Mouse (Mus musculus) adrenal gland, postnatal 14 days (tissue): Measurements from ENCODE around the gene Smpd3. TPM values are rescaled to one million over a fixed set of nuclear protein-coding genes. Genes with fewer than 3 reads are reported as not detected.
"Not testable (repeated sequence)": the region's sequence is repeated elsewhere in the genome, so short reads cannot be mapped to it uniquely, and the experiment has no call there.

Experiments used
- DNase-seq: peaks from one replicate; pipeline ENCODE4 v3.0.0; 2021; ENCODE audit warnings: mixed read lengths
- total RNA-seq: library from RNA; stranded (reverse); gene quantifications from 2 replicates; pipeline ENCODE4 v1.2.3, GENCODE M21; 2021

Gene Smpd3
- total RNA-seq, 1 experiment from 2014 or later, result 10.2 TPM

DNA sequence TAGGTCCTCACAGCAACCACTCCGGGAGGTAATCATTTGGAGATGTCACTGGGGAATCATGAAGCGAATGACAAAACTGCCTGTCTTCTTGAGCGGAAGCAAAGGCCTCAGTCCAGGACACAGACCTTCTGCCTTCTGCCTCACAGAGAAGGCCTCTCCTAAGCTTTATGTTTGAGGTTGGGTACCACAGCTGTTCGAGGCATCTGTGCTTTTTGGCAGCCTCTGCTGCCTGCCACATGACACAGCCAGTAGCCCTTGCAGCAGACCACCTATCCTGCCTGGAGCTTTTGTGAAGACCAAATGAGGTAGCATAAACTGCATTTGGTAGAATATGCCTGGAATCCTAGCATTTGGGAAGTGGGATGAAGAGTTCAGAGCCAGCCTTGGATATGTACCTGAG, 11.2 kb downstream of the Smpd3 start:
- no peak for DNase-seq

- DNase-seq, result no peak
These were observed 16.4 kb downstream of the Smpd3 start for GRCm38 (mm10) chr8:106321434-106321833.

- DNase-seq, result no peak
These were observed 17.8 kb downstream of the Smpd3 start for GRCm38 (mm10) chr8:106320002-106320401.

DNA sequence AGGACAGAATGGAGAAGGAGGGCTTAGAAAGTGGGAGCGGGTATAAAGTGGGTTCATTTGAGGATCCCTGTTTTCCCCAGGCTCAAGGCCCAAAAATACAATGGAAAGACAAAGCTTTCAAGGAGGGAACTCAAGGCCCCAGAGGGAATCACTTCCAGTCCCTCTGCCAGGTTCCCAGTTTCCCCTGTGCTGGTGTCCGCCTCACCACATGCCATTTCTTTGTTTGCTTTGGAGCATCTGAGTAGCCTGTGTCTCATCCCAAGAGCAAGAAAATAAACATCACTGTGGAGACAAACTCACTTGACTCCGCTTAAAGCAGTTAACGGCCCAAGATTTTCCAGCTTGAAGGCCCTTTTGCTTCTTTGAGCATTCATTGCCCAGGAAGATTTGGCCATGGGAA, 20.7 kb downstream of the Smpd3 start:
- DNase-seq, result no peak

- DNase-seq, result no peak
These were observed 21.3 kb downstream of the Smpd3 start for GRCm38 (mm10) chr8:106316506-106316905.

DNA sequence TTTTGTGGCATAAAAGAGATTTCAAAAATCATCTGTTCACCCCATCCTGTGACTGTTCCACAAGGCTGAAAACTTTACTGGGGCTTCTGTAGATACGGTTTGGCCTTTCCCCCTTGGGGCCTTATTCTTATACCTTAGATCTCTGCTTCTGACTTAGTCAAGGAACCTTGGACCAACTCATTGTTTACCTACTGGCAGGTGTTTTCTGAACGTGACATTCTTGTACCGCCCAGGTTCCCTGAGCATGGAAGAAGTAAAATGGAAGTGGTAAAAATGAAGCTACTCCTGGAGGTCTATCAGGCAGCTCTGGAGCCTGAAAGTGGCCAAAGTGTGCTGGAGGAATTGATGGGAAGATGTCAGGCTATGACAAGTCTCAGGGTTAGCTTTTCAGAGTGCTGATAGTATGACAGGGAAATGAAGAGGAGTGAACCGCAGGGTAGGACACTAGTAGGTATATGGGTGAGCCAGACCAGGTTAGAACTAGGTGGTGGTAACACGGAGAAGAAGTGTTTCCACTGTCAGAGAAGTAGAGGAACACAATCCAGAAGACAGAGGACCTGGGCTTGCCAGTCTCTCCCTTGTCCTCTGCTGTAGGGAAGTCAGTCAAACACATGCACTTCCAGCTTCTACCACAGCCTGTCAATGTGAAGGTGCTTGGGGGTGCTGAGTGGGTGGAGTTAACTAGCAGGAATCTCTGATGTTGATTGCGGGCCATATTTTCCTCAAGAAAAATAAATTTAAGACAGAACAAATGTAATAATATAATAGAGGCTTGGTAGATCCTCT, 22.2 kb downstream of the Smpd3 start:
- DNase-seq, result no peak

DNA sequence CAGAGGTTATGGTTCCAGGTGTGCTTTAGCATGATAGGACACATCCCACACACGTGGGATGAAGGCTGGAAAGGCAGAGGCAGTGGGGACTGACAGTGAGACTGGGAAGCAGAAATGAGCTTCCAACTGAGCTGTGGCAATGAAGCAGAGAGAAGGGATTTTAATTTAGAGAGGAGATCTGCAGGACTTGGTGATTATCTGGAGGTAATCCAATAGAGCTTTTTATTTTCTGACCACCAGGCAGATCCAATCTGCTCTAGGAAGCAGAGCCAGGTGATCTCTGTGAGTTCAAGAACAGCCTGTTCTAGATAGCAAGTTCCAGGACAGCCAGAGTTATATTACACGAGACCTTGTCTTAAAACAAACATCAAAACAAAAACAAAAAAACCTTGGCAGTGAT, 24.0 kb downstream of the Smpd3 start:
- no peak for DNase-seq

DNA sequence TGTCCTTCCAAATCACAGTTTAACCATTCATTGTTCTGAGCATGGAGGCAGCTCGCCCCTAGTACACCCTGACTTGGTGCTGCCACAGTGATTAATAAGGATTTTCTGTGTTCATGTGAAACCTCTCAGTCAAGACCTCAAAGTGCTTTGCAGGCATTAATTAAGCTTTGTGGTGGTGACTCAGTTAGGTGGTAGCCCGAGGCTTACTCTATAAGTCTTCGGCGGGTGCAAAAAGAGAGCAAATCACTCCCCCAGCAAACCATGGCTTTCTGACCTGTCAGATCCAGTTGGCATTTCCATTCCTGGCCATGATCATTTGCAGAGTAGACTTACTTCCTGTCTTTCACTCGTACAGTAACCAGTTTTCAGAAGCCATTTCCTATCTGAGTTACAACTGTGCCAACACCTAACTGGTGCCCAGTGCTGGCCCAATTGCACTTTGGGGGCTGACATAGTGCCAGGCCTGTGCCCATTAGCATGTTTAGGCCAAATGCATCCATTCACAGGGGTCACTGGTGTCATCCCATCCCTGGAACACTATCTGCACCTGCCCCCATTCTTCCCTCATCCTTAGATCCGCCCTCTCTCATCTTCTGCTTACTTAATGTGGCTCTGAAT, 24.6 kb downstream of the Smpd3 start:
- DNase-seq, result no peak

GRCm38 (mm10) chr8:106311967-106312366, 25.8 kb downstream of the Smpd3 start:
- no peak for DNase-seq

GRCm38 (mm10) chr8:106310026-106310652, 27.6 kb downstream of the Smpd3 start:
- no peak for DNase-seq

DNA sequence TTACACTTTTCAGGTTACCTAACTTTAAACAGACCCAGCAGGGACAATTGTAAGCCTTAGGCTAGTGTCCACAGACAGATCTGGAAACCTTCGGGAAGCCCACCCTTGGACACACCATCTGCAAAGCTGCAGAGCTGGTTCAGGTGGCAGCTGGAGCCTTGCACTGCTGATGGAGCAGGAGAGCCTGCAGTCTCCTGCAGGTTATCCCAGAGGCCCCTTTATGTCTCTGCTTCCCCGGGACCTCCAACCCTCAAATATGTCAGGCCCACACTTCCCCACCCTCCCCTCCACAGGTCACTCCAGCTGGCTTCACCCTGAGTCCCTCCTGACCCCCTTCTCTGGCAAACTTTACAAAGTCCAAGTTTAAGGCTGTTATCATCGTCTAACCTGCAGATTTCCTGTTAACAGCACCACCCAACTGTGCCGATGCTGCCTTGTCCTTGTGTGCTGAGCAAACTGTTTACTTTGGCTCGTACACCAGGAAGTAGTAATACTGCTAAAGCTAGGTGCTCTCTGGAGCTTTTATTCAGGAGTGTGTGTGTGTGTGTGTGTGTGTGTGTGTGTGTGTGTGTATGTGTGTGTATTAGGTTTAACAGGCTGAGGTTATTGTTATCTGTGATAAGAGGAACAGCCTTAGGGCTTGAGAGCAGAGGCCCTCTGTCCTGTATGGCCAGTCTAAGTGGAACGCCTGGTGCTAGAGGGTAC, 29.6 kb downstream of the Smpd3 start:
- peak; percentile 64 for DNase-seq

- DNase-seq, result peak; percentile 46
These were observed 30.2 kb downstream of the Smpd3 start for GRCm38 (mm10) chr8:106307586-106307985.

DNA sequence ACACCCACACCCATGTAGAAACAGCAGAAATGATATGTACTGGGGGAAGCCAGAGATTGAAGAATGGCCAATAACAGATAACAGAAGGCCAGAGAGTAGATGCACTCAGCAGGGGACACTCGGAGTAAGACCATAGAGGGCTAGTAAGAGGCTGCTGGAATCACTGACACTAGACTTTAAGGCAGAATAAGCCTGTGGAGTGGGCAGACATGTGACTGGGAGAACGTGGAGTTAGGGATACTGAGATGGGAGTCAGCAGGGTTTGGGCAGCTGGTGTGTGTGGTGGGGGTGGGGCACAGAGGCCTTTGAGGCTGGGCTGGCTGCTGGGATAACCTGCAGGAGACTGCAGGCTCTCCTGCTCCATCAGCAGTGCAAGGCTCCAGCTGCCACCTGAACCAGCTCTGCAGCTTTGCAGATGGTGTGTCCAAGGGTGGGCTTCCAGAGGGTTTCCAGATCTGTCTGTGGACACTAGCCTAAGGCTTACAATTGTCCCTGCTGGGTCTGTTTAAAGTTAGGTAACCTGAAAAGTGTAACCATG, 31.0 kb downstream of the Smpd3 start:
- not testable (repeated sequence) for DNase-seq

DNA sequence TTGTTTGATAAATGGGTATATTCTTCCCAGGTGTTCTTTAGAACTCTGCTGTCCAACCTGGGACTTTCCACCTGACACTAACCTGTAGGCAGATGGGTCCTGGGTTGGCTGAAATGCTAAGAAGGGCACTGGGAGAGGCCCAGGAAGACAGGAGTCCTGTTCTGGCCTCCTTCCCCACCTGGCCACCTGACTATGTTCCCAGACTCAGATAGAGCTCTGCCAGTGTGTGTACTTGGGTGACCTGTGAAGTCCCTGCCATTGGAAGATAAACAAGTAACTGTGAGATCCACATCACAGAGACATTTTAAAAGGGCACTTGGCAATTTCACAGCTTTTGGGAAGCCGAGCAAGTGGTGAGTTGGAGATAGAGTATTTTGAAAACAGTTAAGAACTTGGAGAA, 31.7 kb downstream of the Smpd3 start:
- no peak for DNase-seq

DNA sequence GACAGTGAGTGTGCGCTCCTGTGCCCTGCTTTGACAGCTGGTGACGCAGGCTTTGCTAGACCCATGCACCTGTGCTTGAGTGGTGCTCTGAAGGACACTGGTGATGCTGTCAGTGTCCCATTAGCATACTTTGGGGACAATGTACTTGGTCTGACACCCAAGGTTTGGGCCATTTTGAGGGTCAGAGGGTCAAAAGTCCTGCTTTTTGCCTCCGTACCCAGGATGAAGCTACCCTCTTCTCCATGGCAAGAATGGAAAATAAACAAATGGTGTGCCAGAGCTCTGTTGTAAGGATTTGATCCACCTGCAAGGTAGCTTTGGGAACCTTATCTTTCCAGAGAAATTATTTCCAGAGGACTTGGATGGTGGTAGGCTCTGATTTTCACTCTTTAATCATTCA, 32.5 kb downstream of the Smpd3 start:
- DNase-seq, result no peak

- no peak for DNase-seq
These were observed 33.5 kb downstream of the Smpd3 start for GRCm38 (mm10) chr8:106304321-106304720.

GRCm38 (mm10) chr8:106300739-106301715, 36.8 kb downstream of the Smpd3 start:
- DNase-seq, result no peak

GRCm38 (mm10) chr8:106299686-106300085, 38.1 kb downstream of the Smpd3 start:
- DNase-seq, result no peak

- DNase-seq, result no peak
These were observed 38.9 kb downstream of the Smpd3 start for GRCm38 (mm10) chr8:106298846-106299245.

DNA sequence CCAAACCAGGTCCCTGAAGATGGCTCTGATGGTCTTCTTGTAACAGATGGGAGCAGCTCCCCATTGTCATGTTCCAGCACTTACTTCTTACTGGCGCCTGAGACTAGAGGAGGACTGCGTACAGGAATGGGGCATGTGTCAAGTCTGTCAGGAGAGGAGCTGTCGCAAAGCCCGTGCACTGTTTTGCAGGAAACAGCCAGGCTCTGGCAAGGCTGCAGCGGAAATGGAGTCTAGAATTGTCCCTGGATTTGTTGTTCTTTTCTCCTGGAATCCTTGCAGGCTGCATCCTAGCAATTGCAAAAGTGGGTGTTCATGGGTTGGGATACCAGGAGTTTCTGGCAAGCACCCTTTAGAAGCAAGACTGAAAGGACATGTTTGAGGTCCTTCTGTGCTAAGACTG, 39.5 kb downstream of the Smpd3 start:
- peak; percentile 42 for DNase-seq
